Mouse (Mus musculus) embryonic facial prominence, embryonic 11.5 days (tissue): ENCODE measurements around the gene Tas2r115. TPM values are rescaled to one million over a fixed set of nuclear protein-coding genes. Genes with fewer than 3 reads are reported as not detected.
"Not testable (repeated sequence)": the region's sequence is repeated elsewhere in the genome, so short reads cannot be mapped to it uniquely, and the experiment has no call there.

ENCODE experiments used
- ATAC-seq: fragments of 200-750 bp; cut with Nextera tagmentation; replicated peaks from 2 replicates; pipeline ENCODE4 v1.8.0; 2017; ENCODE audit warnings: low read depth; ENCODE audit not compliant: insufficient number of reproducible peaks, low FRiP score, low TSS enrichment
- DNase-seq: peaks from one replicate; pipeline ENCODE4 v3.0.0-alpha.2; 2015; ENCODE audit warnings: low spot score
- H3K27ac ChIP-seq: fragments of 300-500 bp; sonication (generic); replicated peaks from 2 replicates; pipeline ENCODE4 v1.5.1; 2014; ENCODE audit warnings: mild to moderate bottlenecking, low read depth, low read length, control low read depth
- H3K27me3 ChIP-seq: fragments of 300-500 bp; sonication (generic); 2 replicates; pipeline ENCODE4 v1.6.1; 2014; ENCODE audit warnings: mild to moderate bottlenecking, low read length, moderate library complexity, mixed read lengths; ENCODE audit not compliant: control insufficient read depth, insufficient read depth
- H3K36me3 ChIP-seq: fragments of 300-500 bp; sonication (generic); replicated peaks from 2 replicates; pipeline ENCODE4 v1.6.1; 2014; ENCODE audit warnings: low read depth, mild to moderate bottlenecking, low read length, moderate library complexity, mixed read lengths; ENCODE audit not compliant: control insufficient read depth, insufficient read depth
- H3K4me1 ChIP-seq: fragments of 300-500 bp; sonication (generic); 2 replicates; pipeline ENCODE4 v1.6.1; 2014; ENCODE audit warnings: low read length, mixed read lengths; ENCODE audit not compliant: control insufficient read depth, insufficient read depth
- H3K4me2 ChIP-seq: fragments of 300-500 bp; sonication (generic); 2 replicates; pipeline ENCODE4 v1.6.1; 2014; ENCODE audit warnings: low read depth, mild to moderate bottlenecking, control low read depth, low read length, moderate library complexity
- H3K4me3 ChIP-seq: fragments of 300-500 bp; sonication (generic); 2 replicates; pipeline ENCODE4 v1.5.1; 2014; ENCODE audit warnings: low read depth, low read length, control low read depth
- H3K9ac ChIP-seq: fragments of 300-500 bp; sonication (generic); replicated peaks from 2 replicates; pipeline ENCODE4 v1.6.1; 2014; ENCODE audit warnings: mild to moderate bottlenecking, control low read depth, low read length
- H3K9me3 ChIP-seq: fragments of 300-500 bp; sonication (generic); replicated peaks from 2 replicates; pipeline ENCODE4 v1.6.1; 2016; ENCODE audit warnings: mild to moderate bottlenecking, low read length, inconsistent platforms, mixed read lengths; ENCODE audit not compliant: control insufficient read depth
- whole genome bisulfite sequencing: fragments of 180-500 bp; shearing (Covaris S2); extraction: QIAGEN DNeasy Blood & Tissue Kit; methylation state at CpG from one replicate; pipeline ENCODE4 v1.1.7; 2014; 5-methylcytosine and 5-hydroxymethylcytosine counted together
- polyA plus RNA-seq: library from polyadenylated mRNA; unstranded; fragments of >200 nt; fragmentation: Nextera tagmentation; extraction: Ambion mirVana; gene quantifications from 2 replicates; pipeline ENCODE4 v1.2.1, GENCODE M21; 2014

Gene Tas2r115
- polyA plus RNA-seq = not detected in 2 replicates

- Histone ChIP-seq H3K4me2 (no peak within 1 kb of the TSS), H3K27me3 (no peaks in the 10 kb centered on the region), H3K27ac (no peak within 1 kb of the TSS), H3K9ac (no peak within 1 kb of the TSS), H3K4me3 (no peak within 1 kb of the TSS), H3K4me1 (no peaks in the 10 kb centered on the region), H3K9me3 (no peaks in the 10 kb centered on the region), H3K36me3 (no peaks in the 10 kb centered on the region)
- 77% methylated on average over 2 of the region's 2 CpGs for WGBS
- no peak for DNase-seq
- no peak for ATAC-seq
Observed at GRCm38 (mm10) chr6:132737935-132738334, at the start of gene Tas2r115. Tas2r115 (minus strand) TSS chr6:132738035.

DNA sequence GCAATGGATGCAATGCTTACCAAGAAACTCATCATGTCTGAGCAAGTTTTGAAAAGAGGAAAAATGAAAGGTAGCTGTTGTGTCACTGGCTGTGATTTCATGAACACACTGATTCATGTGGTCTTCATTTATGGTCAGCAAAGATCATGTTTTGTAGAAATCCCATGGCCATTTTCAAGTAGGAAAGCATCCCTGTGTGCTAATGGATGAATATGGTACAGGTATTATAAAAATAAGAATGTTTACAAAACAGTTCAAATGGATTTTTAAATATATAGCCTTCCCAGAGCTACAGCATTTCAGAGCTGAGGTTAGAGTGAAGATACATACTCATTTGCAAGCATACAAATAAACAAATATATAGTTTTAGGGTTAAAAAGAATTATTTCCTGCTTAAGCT, 40.2 kb upstream of the Tas2r115 start, which contains the start of gene Tas2r136:
Tas2r136 (minus strand) TSS at position 101 of the 400 bp plus-strand sequence.
- H3K9ac ChIP-seq = no peak within 1 kb of the TSS
- H3K4me2 ChIP-seq = no peak within 1 kb of the TSS
- no peaks in the 10 kb centered on the region for H3K9me3 ChIP-seq
- no peaks in the 10 kb centered on the region for H3K4me1 ChIP-seq
- DNase-seq (no peak), ATAC-seq (no peak)
- no peaks in the 10 kb centered on the region for H3K27me3 ChIP-seq
- no peaks in the 10 kb centered on the region for H3K36me3 ChIP-seq
- H3K27ac ChIP-seq = no peak within 1 kb of the TSS
- H3K4me3 ChIP-seq = no peak within 1 kb of the TSS

DNA sequence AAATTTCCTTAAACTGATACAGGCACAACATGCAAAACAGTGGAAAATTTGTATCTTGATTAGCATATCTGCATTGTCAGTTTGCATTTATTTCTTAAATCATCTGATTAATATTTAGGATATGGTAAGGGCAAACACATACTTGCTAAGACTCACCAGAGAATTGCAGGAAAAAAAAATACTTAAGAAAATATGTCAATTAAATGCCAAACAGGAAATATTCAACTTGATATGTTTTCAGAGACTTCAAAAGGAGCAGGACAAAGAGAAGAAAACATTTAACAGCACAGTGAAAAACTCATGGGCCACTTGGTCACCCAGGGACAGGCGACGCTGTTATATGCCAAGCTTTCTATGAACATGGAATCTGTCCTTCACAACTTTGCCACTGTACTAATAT, 24.0 kb upstream of the Tas2r115 start, which contains the start of gene Tas2r102:
Tas2r102 (plus strand) TSS at position 301 of the 400 bp plus-strand sequence.
- Histone ChIP-seq H3K9me3 (no peaks in the 10 kb centered on the region), H3K4me1 (no peaks in the 10 kb centered on the region), H3K36me3 (no peaks in the 10 kb centered on the region), H3K27ac (no peak within 1 kb of the TSS), H3K4me2 (no peak within 1 kb of the TSS), H3K27me3 (no peaks in the 10 kb centered on the region), H3K9ac (no peak within 1 kb of the TSS), H3K4me3 (no peak within 1 kb of the TSS)
- WGBS = 86% methylated on average over 2 of the region's 2 CpGs
- ATAC-seq (no peak), DNase-seq (no peak)

DNA sequence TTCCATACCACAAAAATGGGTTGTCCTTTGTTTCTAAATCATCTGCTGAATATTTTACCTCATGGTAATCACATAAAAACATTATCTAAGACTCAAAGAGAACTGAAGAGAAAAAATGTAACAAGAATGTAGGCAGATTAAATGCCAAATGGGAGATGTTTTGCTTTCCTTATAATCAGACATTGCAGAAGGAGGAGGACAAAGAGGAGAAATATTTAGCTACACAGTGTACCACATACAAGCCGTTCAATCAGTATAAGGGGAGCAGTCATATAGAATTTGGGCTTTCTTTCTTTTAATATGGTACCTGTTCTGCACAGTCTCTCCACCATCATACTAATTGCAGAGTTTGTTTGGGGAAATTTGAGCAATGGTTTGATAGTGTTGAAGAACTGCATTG, 16.6 kb upstream of the Tas2r115 start, which contains the start of gene Tas2r124:
Tas2r124 (plus strand) TSS at position 301 of the 400 bp plus-strand sequence.
- ATAC-seq (no peak), DNase-seq (no peak)
- WGBS = 89% methylated on average over 1 of the region's 1 CpGs
- H3K4me3 ChIP-seq = no peak within 1 kb of the TSS
- H3K27ac ChIP-seq = no peak within 1 kb of the TSS
- H3K4me2 ChIP-seq = no peak within 1 kb of the TSS
- no peak within 1 kb of the TSS for H3K9ac ChIP-seq
- no peaks in the 10 kb centered on the region for H3K4me1 ChIP-seq
- H3K9me3 ChIP-seq = no peaks in the 10 kb centered on the region
- H3K36me3 ChIP-seq = no peaks in the 10 kb centered on the region
- no peaks in the 10 kb centered on the region for H3K27me3 ChIP-seq

DNA sequence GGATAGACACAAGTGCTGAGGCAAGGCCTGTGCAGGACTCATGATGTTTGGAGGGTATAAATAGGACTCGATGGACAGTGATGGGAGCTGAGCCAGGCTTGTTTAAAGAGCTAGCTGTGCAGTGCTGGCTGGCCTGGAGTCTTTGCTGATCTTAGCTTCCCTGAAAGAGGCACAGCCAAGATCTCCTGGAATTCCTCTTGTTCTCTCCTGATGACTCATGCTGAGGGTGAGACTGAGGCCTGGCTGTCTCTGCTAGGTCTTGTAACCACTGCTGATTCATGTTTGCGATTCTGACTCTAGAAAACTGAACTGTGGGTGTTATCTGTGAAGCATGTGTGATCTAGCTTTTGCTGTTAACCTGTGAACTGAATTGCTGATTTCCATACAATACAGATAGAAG, 12.4 kb upstream of the Tas2r115 start:
- Histone ChIP-seq H3K4me2 (no peak overlapping the region), H3K4me3 (no peak overlapping the region), H3K36me3 (no peaks in the 10 kb centered on the region), H3K27me3 (no peaks in the 10 kb centered on the region), H3K4me1 (no peaks in the 10 kb centered on the region), H3K9me3 (no peaks in the 10 kb centered on the region), H3K9ac (no peak overlapping the region), H3K27ac (no peak overlapping the region)
- no peak for ATAC-seq
- DNase-seq = no peak
- WGBS = 80% methylated on average over 2 of the region's 2 CpGs

- H3K4me3 ChIP-seq = no peak within 1 kb of the TSS
- H3K4me2 ChIP-seq = no peak within 1 kb of the TSS
- ATAC-seq (no peak), DNase-seq (no peak)
- no peak within 1 kb of the TSS for H3K9ac ChIP-seq
- H3K36me3 ChIP-seq = no peaks in the 10 kb centered on the region
- no peaks in the 10 kb centered on the region for H3K4me1 ChIP-seq
- no peaks in the 10 kb centered on the region for H3K27me3 ChIP-seq
- no peaks in the 10 kb centered on the region for H3K9me3 ChIP-seq
- H3K27ac ChIP-seq = no peak within 1 kb of the TSS
- 85% methylated on average over 3 of the region's 3 CpGs for WGBS
Observed at GRCm38 (mm10) chr6:132711828-132712227, 26.0 kb downstream of the Tas2r115 start, which contains the start of gene Tas2r122. Tas2r122 (minus strand) TSS chr6:132711928.

DNA sequence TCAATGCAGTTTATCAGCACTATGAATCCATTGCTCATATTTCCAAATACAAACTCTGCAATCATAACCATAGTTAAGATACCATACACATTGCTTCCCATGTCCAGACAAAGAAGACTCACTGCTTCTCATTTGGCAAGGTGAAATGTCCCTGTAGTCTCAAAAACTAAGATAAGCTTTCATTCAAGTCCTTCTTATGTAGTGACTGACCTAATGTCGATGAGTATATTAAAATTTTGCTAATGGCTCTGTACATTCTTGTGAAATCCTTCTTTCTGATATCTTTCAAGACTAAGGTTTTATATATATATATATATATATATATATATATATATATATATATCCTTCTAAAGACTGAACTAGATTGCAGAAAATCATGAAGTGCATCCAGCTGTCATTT, 36.9 kb downstream of the Tas2r115 start, which contains the start of gene Tas2r121:
Tas2r121 (minus strand) TSS at position 101 of the 400 bp plus-strand sequence.
- H3K36me3 ChIP-seq = no peaks in the 10 kb centered on the region
- H3K27ac ChIP-seq = no peak within 1 kb of the TSS
- H3K4me1 ChIP-seq = no peaks in the 10 kb centered on the region
- WGBS = 71% methylated on average over 1 of the region's 1 CpGs
- no peaks in the 10 kb centered on the region for H3K9me3 ChIP-seq
- no peak within 1 kb of the TSS for H3K9ac ChIP-seq
- ATAC-seq = no peak
- no peak within 1 kb of the TSS for H3K4me2 ChIP-seq
- DNase-seq = no peak
- no peak within 1 kb of the TSS for H3K4me3 ChIP-seq
- H3K27me3 ChIP-seq = no peaks in the 10 kb centered on the region

DNA sequence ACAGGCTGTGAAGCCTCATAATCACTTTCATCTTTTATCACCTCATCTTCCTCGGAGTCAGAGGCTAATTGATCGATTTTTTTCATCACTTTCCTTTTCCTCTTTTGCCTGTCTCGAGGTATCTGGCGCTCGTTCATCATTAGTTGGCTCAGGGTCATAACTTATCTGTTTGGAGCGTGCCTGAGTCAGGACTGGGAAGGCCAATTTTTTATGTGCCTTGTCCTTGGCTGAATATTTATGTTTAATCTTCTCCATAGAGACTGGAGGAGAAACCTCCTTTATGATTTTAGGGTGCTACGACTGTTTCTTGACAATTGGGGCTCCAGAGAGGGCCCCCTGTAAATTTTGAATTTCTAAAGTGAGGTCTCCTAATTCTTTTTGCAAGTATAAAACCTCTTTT, 46.2 kb downstream of the Tas2r115 start:
- not testable (repeated sequence) for H3K4me3 ChIP-seq, ATAC-seq, DNase-seq, H3K27me3 ChIP-seq, H3K27ac ChIP-seq, H3K9me3 ChIP-seq, H3K36me3 ChIP-seq, H3K9ac ChIP-seq, H3K4me1 ChIP-seq, H3K4me2 ChIP-seq
- WGBS = 81% methylated on average over 7 of the region's 7 CpGs
